Mouse (Mus musculus) liver, embryonic 12.5 days (tissue): Measurements from ENCODE around the gene Nob1. TPM values are rescaled to one million over a fixed set of nuclear protein-coding genes. Genes with fewer than 3 reads are reported as not detected.

Source experiments
- ATAC-seq: fragments of 200-750 bp; cut with Nextera tagmentation; 2 replicates; pipeline ENCODE4 v1.8.0; 2017; ENCODE audit warnings: moderate number of reproducible peaks, mild to moderate bottlenecking, moderate library complexity
- H3K27ac ChIP-seq: fragments of 300-500 bp; sonication (generic); 2 replicates; pipeline ENCODE4 v1.5.1; 2016; ENCODE audit warnings: mild to moderate bottlenecking
- H3K27me3 ChIP-seq: fragments of 300-500 bp; sonication (generic); replicated peaks from 2 replicates; pipeline ENCODE4 v1.6.1; 2016; ENCODE audit warnings: mild to moderate bottlenecking, moderate library complexity
- H3K36me3 ChIP-seq: fragments of 300-500 bp; sonication (generic); 2 replicates; pipeline ENCODE4 v1.6.1; 2016; ENCODE audit warnings: mild to moderate bottlenecking, moderate library complexity
- H3K4me1 ChIP-seq: fragments of 300-500 bp; sonication (generic); 2 replicates; pipeline ENCODE4 v1.6.1; 2016
- H3K4me2 ChIP-seq: fragments of 300-500 bp; sonication (generic); 2 replicates; pipeline ENCODE4 v1.6.1; 2016; ENCODE audit warnings: mild to moderate bottlenecking, moderate library complexity
- H3K4me3 ChIP-seq: fragments of 300-500 bp; sonication (generic); 2 replicates; pipeline ENCODE4 v1.5.1; 2016; ENCODE audit warnings: mild to moderate bottlenecking, moderate library complexity
- H3K9ac ChIP-seq: fragments of 300-500 bp; sonication (generic); 2 replicates; pipeline ENCODE4 v1.6.1; 2016; ENCODE audit warnings: mild to moderate bottlenecking, moderate library complexity
- H3K9me3 ChIP-seq: fragments of 300-500 bp; sonication (generic); replicated peaks from 2 replicates; pipeline ENCODE4 v1.6.1; 2016; ENCODE audit warnings: mild to moderate bottlenecking, moderate library complexity
- WGBS: fragments of 180-500 bp; shearing (Covaris S2); methylation state at CpG from one replicate; pipeline ENCODE4 v1.1.7; 2016; ENCODE audit not compliant: insufficient replicate concordance; 5-methylcytosine and 5-hydroxymethylcytosine counted together
- polyA plus RNA-seq: library from polyadenylated mRNA; unstranded; fragments of >200 nt; fragmentation: Nextera tagmentation; extraction: Ambion mirVana; gene quantifications from 2 replicates; pipeline ENCODE4 v1.2.1, GENCODE M21; 2016

The Nob1 gene
- polyA plus RNA-seq, 1 experiment from 2014 or later: 68.9 TPM

DNA sequence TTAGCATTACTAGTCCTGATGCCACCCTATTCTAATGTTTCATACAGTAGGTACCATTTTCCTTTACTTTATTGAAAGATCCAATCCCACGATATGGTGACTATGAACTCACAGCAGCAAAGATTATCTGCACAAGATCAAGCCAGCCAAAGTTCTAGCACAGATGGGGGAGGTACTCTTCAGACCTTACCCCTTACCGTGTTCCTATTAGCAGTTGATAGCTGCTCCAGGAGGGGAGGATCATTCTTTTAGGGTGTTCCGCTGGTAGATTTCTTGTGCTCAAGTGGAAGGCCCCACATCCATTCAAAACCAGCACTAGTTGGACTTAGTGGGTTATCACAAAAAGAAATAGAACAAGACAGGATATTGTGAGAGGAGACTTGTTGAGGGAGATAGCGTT lies 43.2 kb downstream of the Nob1 start:
- Histone ChIP-seq H3K27me3 (no peaks in the 10 kb centered on the region), H3K9me3 (no peaks in the 10 kb centered on the region), H3K4me3 (no peak overlapping the region), H3K4me2 (no peak overlapping the region), H3K4me1 (peaks cover 9% of the 10 kb centered on the region), H3K9ac (no peak overlapping the region), H3K27ac (no peak overlapping the region), H3K36me3 (peaks cover 9% of the 10 kb centered on the region)
- no peak for ATAC-seq
- WGBS: 81% methylated on average over 4 of the region's 4 CpGs

DNA sequence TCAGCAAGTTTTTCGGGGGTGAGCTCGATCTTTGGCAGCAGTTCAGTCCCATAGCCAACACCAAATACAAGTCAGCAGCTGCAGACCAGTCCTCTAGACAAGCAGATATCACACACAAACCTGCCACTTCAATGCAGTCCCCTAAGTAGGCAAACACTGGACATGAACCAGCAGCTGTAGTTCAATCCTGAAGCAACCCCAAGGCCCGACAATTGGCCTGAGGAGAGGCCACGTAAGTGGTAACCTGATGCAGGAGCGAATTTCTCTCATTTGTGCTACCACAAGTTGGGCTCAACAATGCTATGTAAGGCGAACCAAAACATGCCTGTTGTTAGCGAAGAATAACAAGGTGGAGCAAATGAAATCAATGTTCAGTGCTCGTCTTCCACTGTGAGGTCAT lies 44.1 kb downstream of the Nob1 start:
- no peaks in the 10 kb centered on the region for H3K27me3 ChIP-seq
- no peak overlapping the region for H3K27ac ChIP-seq
- H3K9me3 ChIP-seq: no peaks in the 10 kb centered on the region
- 86% methylated on average over 8 of the region's 8 CpGs for WGBS
- peaks cover 10% of the 10 kb centered on the region for H3K36me3 ChIP-seq
- no peak for ATAC-seq
- no peak overlapping the region for H3K4me3 ChIP-seq
- H3K4me2 ChIP-seq: no peak overlapping the region
- H3K4me1 ChIP-seq: peaks cover under 1% of the 10 kb centered on the region
- no peak overlapping the region for H3K9ac ChIP-seq

- 78% methylated on average over 3 of the region's 3 CpGs for WGBS
- Histone ChIP-seq H3K4me2 (no peak overlapping the region), H3K27ac (no peak overlapping the region), H3K27me3 (no peaks in the 10 kb centered on the region), H3K9me3 (no peaks in the 10 kb centered on the region), H3K4me1 (no peaks in the 10 kb centered on the region), H3K36me3 (peaks cover 15% of the 10 kb centered on the region), H3K4me3 (no peak overlapping the region), H3K9ac (no peak overlapping the region)
- no peak for ATAC-seq
These were observed 47.5 kb downstream of the Nob1 start for GRCm38 (mm10) chr8:107377346-107377745.

- 77% methylated on average over 4 of the region's 4 CpGs for WGBS
- H3K4me2 ChIP-seq: no peak overlapping the region
These were observed 54.5 kb downstream of the Nob1 start for GRCm38 (mm10) chr8:107370311-107370710.

More at GRCm38 (mm10) chr8:107370311-107370710, 54.5 kb downstream of the Nob1 start:
- ATAC-seq: no peak
- no peak overlapping the region for H3K4me3 ChIP-seq
- no peak overlapping the region for H3K9ac ChIP-seq
- no peaks in the 10 kb centered on the region for H3K9me3 ChIP-seq
- H3K36me3 ChIP-seq: peaks cover 50% of the 10 kb centered on the region
- no peaks in the 10 kb centered on the region for H3K4me1 ChIP-seq
- no peak overlapping the region for H3K27ac ChIP-seq
- H3K27me3 ChIP-seq: no peaks in the 10 kb centered on the region

Other genes starting within 250 kb of the Nob1 start
- 3.4 and 3.5 TPM in 2 replicates for gene Nfat5, start 131.6 kb downstream of the Nob1 start, polyA plus RNA-seq
- 16.5 and 17.2 TPM in 2 replicates for gene Nqo1, start 21.8 kb downstream of the Nob1 start, polyA plus RNA-seq
- 37.9 and 39.0 TPM in 2 replicates for gene Wwp2, start 11.3 kb upstream of the Nob1 start, polyA plus RNA-seq
- 248 and 257 TPM in 2 replicates for gene Psmd7, start 163.4 kb upstream of the Nob1 start, polyA plus RNA-seq